16 mouse cellular contexts compared by ENCODE assay signal in genomic region chr4:85198431-85198830, GRCm38 (mm10). TPM values are rescaled to one million over a fixed set of nuclear protein-coding genes. Genes with fewer than 3 reads are reported as not detected.
"Had no signal": no experiment of that assay in that cellular context is flagged by ENCODE, and none has a peak within 500 bp of the region (broad histone marks: within the 10 kb centered on the region; RNA-seq: fewer than 3 reads in every experiment).

No protein-coding gene starts in this region.

- H3K27ac ChIP-seq: left cerebral cortex, adult 2 months; limb, embryonic 10.5 days; liver, embryonic 15.5 days; midbrain, embryonic 12.5 days; neural tube, embryonic 13.5 days had no signal

- DNase-seq: kidney, adult 18-20 months; kidney, postnatal 10 days; kidney, postnatal 4 days; lung, adult 2 months; lung, postnatal 4 days; right cerebral cortex, adult 18-20 months; thymus, postnatal 4 days had no signal

- H3K4me2 ChIP-seq: liver, embryonic 11.5 days; liver, embryonic 15.5 days; midbrain, embryonic 12.5 days; neural tube, embryonic 13.5 days had no signal

- H3K9me3 ChIP-seq: limb, embryonic 10.5 days; liver, embryonic 15.5 days; midbrain, embryonic 12.5 days; neural tube, embryonic 13.5 days had no signal

- H3K4me3 ChIP-seq: left cerebral cortex, adult 2 months; limb, embryonic 10.5 days; liver, embryonic 15.5 days; midbrain, embryonic 12.5 days; neural tube, embryonic 13.5 days had no signal

- H3K4me1 ChIP-seq: limb, embryonic 10.5 days; liver, embryonic 15.5 days; midbrain, embryonic 12.5 days; neural tube, embryonic 13.5 days had no signal

- ATAC-seq: lung, postnatal 0 days; midbrain, embryonic 16.5 days had no signal

- H3K9ac ChIP-seq: liver, embryonic 15.5 days; midbrain, embryonic 12.5 days; neural tube, embryonic 13.5 days had no signal

- H3K36me3 ChIP-seq: limb, embryonic 10.5 days; liver, embryonic 15.5 days; midbrain, embryonic 12.5 days; neural tube, embryonic 13.5 days had no signal

RNA-seq across cellular contexts. Expression of gene Sh3gl2, which starts 6.5 kb away (rescaled TPM):
- total RNA-seq: megakaryocyte-erythroid progenitor cell, adult 5-6 weeks had no signal
- polyA plus RNA-seq: liver, embryonic 15.5 days had no signal
